Mouse (Mus musculus) fat pad, adult 2 months (tissue): ENCODE measurements around the gene Traf5.
A peak's percentile ranks its signal among the peaks of the same experiment; 100 is the strongest.

Experiments
- DNase-seq: peaks from one replicate; pipeline ENCODE4 v3.0.0-alpha.2; 2011; ENCODE audit warnings: low read depth, low spot score; ENCODE audit errors: extremely low read depth

The Traf5 gene

DNA sequence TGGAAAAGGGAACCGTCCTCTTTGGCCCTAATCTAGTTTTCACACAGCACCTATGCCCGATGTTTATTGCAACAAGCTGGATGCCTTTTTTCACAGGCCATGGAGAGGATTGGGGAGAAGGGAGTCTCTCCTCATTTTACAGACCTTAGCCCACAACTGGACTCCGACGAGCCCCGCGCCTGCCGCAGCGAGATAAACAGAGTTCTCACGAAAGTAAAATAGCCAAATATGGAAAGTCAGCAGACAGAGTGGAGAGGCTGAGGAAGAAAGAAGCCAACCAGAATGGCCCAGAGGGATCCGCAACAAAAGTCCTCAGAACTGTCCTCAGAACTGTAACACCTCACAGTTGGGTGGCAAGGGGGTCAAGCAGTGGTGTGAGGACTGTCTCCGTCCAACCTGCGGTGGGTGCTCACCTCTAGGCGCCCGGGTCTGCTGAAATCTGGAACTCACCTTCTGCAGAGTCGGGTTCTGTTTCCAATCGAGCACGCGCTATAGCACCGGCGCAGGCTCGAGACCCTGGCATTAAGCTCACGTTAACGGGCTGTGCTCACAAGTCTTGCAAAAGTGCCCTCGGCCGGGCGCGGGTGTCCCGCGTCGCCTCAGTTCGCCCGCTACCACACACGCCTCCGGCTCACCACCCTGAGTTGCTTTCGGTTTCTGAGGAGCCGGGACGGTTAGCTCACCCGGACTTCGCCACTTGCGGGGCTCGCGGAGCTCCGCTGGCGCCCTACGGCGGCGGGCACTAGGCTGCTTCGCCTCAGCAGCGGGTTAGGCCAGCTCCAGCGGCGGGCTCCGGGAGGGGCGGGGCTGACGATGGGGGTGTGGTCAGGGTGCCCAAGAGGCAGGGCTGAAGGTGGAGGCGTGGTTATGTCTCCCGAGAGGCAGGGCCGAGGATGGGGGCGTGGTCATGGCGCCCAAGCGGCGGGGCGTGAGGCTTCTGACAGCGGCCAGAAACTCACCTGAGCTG lies at the start of gene Traf5:
Gene Traf5, minus strand, starts transcription at position 754 of the 967 bp plus-strand sequence.
- DNase-seq = no peak

DNA sequence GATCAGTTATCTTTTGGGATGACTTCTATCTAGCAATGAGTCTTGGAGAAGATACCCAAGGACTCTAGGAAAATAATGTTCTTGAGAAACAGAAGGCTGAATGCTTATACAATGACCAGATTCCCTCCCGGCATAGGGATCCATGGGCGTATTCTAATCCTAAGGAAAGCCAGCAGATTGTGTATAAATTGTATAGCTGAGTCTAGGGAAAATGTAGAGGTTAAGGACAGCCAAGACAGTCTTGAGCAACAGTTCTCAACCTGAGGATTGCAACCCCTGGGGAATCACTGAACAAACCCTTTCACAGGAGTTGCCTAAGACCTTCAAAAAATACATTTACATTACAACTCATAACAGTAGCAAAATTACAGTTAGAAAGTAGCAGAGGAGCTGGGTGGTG lies 48.0 kb upstream of the Traf5 start:
- DNase-seq = peak; percentile 68

DNA sequence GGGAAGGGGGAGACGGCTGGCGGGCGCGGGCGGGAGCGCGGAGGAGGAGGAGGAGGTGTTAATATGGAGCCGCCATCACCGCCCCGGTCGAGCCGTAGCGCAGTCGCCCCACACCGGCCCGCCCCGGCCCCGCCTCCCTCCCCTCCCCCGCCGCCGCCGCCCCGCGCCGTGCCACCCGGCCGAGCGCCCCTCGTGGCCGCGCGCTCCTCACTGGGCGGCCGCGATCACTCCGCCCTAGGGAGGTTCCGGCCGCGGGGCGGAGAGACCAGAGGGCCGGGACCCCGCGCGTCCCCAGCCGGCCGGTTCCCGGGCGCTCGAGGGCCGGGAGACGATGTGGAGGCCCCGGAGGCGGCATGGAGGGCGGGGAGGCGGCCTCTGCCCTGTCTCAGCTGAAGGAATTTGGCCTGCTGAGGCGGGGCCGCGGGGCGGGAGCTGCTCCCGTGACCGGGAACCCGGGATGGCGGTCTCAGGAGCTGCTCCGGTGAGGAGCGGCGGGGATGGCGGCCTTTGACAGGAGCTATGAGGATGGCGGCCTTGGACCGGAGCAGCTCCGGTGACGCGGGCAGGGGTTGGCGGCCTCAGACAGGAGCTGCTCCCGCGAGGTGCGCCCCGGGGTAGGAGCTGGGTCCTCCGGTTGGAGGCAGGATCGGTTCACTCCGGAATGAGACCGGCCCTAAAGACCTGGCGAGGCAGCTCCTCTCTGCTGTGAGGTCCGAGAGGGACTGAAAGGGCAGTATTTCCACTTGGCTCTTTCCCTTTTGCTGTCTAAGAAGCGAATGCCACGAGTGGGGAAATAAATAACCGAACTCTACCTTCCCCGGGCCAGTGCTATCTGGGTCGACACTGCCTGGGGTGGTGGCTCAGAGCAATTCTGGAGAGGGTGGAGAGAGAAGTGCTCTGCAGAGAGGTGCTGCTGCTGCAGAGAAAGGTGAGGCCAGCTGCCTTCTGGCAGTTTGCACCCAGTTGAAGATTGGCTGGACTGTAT lies 45.9 kb upstream of the Traf5 start, which contains the start of gene Rcor3:
Gene Rcor3, minus strand, starts transcription at position 137 of the 985 bp plus-strand sequence.
- DNase-seq = no peak

DNA sequence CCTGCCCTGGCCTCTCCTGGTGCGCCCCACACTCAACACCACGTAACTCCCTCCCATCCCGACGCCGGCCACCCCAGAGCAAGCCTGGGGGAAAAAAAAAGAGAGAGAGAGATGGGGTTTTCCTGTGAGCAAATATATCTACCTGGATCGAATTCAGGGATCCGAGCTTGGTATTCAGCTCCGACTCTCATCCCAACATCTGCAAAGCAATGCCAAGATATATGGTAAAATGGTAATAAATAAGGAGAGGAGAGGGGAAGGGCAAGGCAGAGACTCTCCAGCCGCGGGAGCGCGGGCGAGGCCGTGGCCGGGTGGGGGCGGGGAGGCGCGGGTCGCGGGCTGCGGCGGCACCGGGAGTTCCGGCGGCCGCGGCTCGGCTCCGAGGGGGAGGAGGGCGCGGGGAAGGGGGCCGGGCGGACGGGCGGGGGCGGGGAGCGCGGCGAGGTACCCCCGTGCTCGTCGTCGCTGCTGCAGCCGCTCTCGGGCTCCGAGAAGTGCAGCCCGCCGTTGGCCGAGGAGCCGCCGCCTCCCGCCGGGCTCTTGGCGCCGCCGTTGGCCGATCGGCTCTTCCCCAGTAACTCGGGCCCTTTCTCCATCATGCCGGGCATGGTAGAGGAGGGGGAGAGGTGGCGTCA lies 45.0 kb upstream of the Traf5 start:
- no peak for DNase-seq

- DNase-seq = no peak
Observed at GRCm38 (mm10) chr1:192136561-192137290, 44.4 kb upstream of the Traf5 start.

GRCm38 (mm10) chr1:192130202-192130601 lies 37.8 kb upstream of the Traf5 start:
- no peak for DNase-seq

- DNase-seq = no peak
Observed at GRCm38 (mm10) chr1:192128343-192128742, 36.0 kb upstream of the Traf5 start.

DNA sequence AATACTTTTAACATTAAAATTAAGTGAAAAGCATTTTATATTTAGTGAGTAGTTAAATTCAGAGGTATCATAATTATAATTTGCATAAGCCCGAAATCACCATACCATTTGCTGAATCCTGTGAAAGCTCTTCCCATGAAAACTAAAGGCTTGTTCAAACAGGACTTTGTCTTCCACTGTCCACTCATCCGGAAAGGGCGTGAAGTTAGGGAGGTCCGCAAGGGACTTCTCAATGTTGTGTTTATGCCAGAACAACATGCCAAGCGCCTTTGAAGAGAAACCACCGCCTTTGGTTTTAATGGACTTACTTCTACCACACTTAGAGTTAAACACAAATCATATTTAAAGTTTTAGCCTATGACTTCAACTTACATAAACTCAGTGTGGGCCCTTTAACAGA lies 33.4 kb upstream of the Traf5 start:
- no peak for DNase-seq

GRCm38 (mm10) chr1:192116262-192116661 lies 23.9 kb upstream of the Traf5 start:
- no peak for DNase-seq

DNA sequence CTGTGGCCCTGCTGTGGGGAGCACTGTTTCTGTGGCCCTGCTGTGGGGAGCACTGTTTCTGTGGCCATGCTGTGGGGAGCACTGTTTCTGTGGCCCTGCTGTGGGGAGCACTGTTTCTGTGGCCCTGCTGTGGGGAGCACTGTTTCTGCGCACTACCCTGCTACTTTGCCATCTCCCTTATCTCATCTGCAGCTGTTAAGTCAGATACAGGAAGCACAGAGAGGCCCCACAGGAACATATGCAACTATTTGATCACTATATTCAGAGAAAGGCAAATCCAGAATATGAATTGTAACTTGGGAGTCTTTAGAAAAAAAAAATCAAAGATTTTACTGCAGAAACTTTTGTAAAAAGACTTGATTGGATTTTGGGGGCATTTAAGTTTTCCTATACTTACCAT lies 23.0 kb upstream of the Traf5 start:
- no peak for DNase-seq

DNA sequence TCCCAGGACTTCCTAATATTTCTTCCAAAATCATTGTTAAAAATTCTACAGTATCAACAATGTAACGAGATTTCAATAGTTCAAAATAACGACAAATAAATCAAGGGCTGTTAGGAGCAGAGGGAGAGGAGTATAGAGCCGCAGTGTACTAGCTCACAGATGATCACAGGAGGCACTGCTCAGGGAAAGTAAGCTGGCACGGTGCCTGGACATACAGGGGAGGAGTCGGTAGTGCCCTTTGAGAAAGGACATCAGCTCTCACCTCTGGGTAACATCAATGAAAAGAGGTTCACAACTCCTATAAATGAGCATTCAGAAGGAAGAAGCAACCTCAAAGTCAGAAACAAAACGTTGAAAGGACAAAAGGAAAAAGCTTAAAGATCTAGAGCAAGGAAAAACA lies 16.8 kb upstream of the Traf5 start:
- no peak for DNase-seq

- DNase-seq = no peak
Observed at GRCm38 (mm10) chr1:192107352-192107751, 15.0 kb upstream of the Traf5 start.

DNA sequence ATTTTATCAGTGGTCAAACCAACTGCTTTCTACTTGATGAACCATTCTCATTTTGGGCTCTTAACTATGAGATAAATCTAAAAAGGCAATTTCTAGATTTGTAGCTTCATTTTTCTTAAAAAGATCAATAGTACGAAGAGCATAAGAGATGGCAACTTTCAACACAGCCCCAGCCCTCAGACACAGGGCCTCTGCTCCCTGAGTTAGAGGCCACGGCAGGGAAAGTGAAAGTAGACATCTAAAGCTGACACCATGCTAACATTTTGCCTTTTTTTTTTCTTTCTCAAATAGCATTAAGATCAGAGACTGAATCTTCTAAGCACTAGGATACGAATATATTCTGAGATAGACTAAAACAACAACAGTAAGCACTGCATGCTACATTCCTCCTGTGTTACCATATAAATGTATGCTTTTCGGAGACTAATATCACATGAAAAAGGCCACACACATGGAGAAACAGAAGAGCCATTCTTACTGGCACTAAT lies 13.6 kb upstream of the Traf5 start:
- no peak for DNase-seq

GRCm38 (mm10) chr1:192104021-192104420 lies 11.7 kb upstream of the Traf5 start:
- DNase-seq = no peak

DNA sequence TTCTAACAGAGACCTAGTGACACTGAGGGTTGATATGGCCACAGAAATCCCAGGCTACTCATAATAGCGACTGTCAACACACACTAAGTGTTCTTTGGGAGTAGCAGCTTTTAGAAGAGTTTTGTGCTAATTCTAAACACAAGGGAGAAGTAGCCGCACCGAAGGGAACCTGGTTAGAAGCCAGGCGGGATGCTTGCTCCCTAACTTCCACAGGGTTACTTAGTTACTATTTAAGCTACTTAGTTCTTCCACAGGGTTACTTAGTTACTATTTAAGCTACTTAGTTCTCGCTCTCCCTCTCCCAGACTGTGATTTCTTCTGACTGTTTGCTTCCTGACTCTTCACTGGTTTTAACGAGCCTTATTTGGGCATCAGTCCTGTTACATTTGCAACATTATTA lies 10.8 kb upstream of the Traf5 start:
- no peak for DNase-seq

DNA sequence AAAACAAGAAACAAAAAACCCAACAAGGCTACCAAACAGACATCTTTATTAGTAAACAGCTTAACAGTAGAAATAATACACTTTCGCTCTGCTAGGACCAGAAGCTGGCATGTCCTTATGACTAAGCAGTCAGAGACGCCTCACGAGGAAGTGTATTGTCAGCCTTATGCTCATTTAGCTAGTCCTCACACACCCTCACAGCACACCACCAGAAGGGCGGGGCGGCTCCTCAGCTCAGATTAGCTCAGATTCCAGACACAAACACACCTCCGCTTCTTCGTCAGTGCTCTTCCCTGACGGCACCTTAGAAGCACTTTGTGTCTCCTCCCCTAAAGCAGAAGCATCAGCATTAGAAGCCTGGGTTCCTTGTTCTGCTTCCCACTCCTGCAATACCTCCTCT lies 9.0 kb upstream of the Traf5 start:
- DNase-seq = no peak

GRCm38 (mm10) chr1:192100742-192101141 lies 8.4 kb upstream of the Traf5 start:
- DNase-seq = no peak

- no peak for DNase-seq
Observed at GRCm38 (mm10) chr1:192095626-192096025, 3.3 kb upstream of the Traf5 start.

GRCm38 (mm10) chr1:192094451-192095170 lies 2.3 kb upstream of the Traf5 start:
- no peak for DNase-seq
